Mouse (Mus musculus) brain, embryonic 18.5 days (tissue): Measurements from ENCODE around the gene Ppp1r3f.

Source experiments
- DNase-seq: peaks from one replicate; pipeline ENCODE4 v3.0.0-alpha.2; 2012; ENCODE audit warnings: low read depth, low spot score

Gene Ppp1r3f

GRCm38 (mm10) chrX:7574087-7574884 is at the start of gene Ppp1r3f:
Ppp1r3f (minus strand) TSS chrX:7574283.
- peak; percentile 93 for DNase-seq

GRCm38 (mm10) chrX:7617889-7618551 is 43.9 kb upstream of the Ppp1r3f start:
- DNase-seq = no peak

- no peak for DNase-seq
These were observed 36.6 kb upstream of the Ppp1r3f start for GRCm38 (mm10) chrX:7610536-7611258.

GRCm38 (mm10) chrX:7610035-7610434 is 36.0 kb upstream of the Ppp1r3f start:
- no peak for DNase-seq

GRCm38 (mm10) chrX:7606783-7607182 is 32.7 kb upstream of the Ppp1r3f start, which contains the start of gene Cacna1f:
Cacna1f (plus strand) TSS chrX:7607083.
- DNase-seq = no peak

GRCm38 (mm10) chrX:7605575-7605941 is 31.5 kb upstream of the Ppp1r3f start:
- no peak for DNase-seq

GRCm38 (mm10) chrX:7604879-7605574 is 30.9 kb upstream of the Ppp1r3f start, which contains the start of gene Ccdc22:
Ccdc22 (minus strand) TSS chrX:7605517.
- peak; percentile 60 for DNase-seq

GRCm38 (mm10) chrX:7604004-7604403 is 29.9 kb upstream of the Ppp1r3f start:
- no peak for DNase-seq

- DNase-seq = no peak
These were observed 21.3 kb upstream of the Ppp1r3f start for GRCm38 (mm10) chrX:7595371-7595770.

- DNase-seq = no peak
These were observed 12.3 kb upstream of the Ppp1r3f start for GRCm38 (mm10) chrX:7586356-7586755.

GRCm38 (mm10) chrX:7583881-7584280 is 9.8 kb upstream of the Ppp1r3f start:
- no peak for DNase-seq

GRCm38 (mm10) chrX:7581151-7581550 is 7.1 kb upstream of the Ppp1r3f start:
- no peak for DNase-seq

- DNase-seq = no peak
These were observed 775 bp upstream of the Ppp1r3f start for GRCm38 (mm10) chrX:7574885-7575231.

GRCm38 (mm10) chrX:7573176-7574086 is 652 bp downstream of the Ppp1r3f start, which contains the start of gene Foxp3:
Foxp3 (plus strand) TSS chrX:7573644.
- DNase-seq = no peak

- DNase-seq = no peak
These were observed 1.6 kb downstream of the Ppp1r3f start for GRCm38 (mm10) chrX:7572466-7572865.

GRCm38 (mm10) chrX:7571565-7572136 is 2.4 kb downstream of the Ppp1r3f start:
- DNase-seq = no peak

- no peak for DNase-seq
These were observed 3.5 kb downstream of the Ppp1r3f start for GRCm38 (mm10) chrX:7570481-7571175.

- DNase-seq = no peak
These were observed 6.6 kb downstream of the Ppp1r3f start for GRCm38 (mm10) chrX:7567491-7567890.

GRCm38 (mm10) chrX:7566352-7566751 is 7.7 kb downstream of the Ppp1r3f start:
- DNase-seq = no peak

GRCm38 (mm10) chrX:7563076-7563475 is 11.0 kb downstream of the Ppp1r3f start:
- DNase-seq = no peak
